Mouse (Mus musculus) heart, embryonic 11.5 days (tissue): ENCODE measurements around the gene Tifab. TPM values are rescaled to one million over a fixed set of nuclear protein-coding genes. Genes with fewer than 3 reads are reported as not detected.

Source experiments
- ATAC-seq: fragments of 200-750 bp; cut with Nextera tagmentation; replicated peaks from 2 replicates; pipeline ENCODE4 v1.8.0; 2017; ENCODE audit warnings: moderate library complexity; ENCODE audit not compliant: insufficient number of reproducible peaks, low FRiP score, low TSS enrichment
- H3K27ac ChIP-seq: fragments of 300-500 bp; sonication (generic); 2 replicates; pipeline ENCODE4 v1.5.1; 2014; ENCODE audit warnings: mild to moderate bottlenecking, low read depth, low read length
- H3K27me3 ChIP-seq: fragments of 300-500 bp; sonication (generic); 2 replicates; pipeline ENCODE4 v1.6.1; 2014; ENCODE audit warnings: mild to moderate bottlenecking, low read length, mixed read lengths; ENCODE audit not compliant: control insufficient read depth, insufficient read depth
- H3K36me3 ChIP-seq: fragments of 300-500 bp; sonication (generic); 2 replicates; pipeline ENCODE4 v1.6.1; 2014; ENCODE audit warnings: mild to moderate bottlenecking, low read length, moderate library complexity, mixed read lengths; ENCODE audit not compliant: control insufficient read depth, insufficient read depth
- H3K4me1 ChIP-seq: fragments of 300-500 bp; sonication (generic); 2 replicates; pipeline ENCODE4 v1.6.1; 2014; ENCODE audit warnings: low read length; ENCODE audit not compliant: control insufficient read depth, insufficient read depth
- H3K4me2 ChIP-seq: fragments of 300-500 bp; sonication (generic); 2 replicates; pipeline ENCODE4 v1.6.1; 2014; ENCODE audit warnings: mild to moderate bottlenecking, moderate library complexity
- H3K4me3 ChIP-seq: fragments of 300-500 bp; sonication (generic); 2 replicates; pipeline ENCODE4 v1.5.1; 2014; ENCODE audit warnings: low read depth, low read length
- H3K9ac ChIP-seq: fragments of 300-500 bp; sonication (generic); 2 replicates; pipeline ENCODE4 v1.6.1; 2014; ENCODE audit warnings: mild to moderate bottlenecking, low read depth, low read length, moderate library complexity
- H3K9me3 ChIP-seq: fragments of 300-500 bp; sonication (generic); replicated peaks from 2 replicates; pipeline ENCODE4 v1.6.1; 2016; ENCODE audit warnings: low read length; ENCODE audit not compliant: control insufficient read depth
- WGBS: fragments of 180-500 bp; shearing (Covaris S2); extraction: QIAGEN DNeasy Blood & Tissue Kit; methylation state at CpG from one replicate; pipeline ENCODE4 v1.1.7; 2014; ENCODE audit not compliant: insufficient replicate concordance; 5-methylcytosine and 5-hydroxymethylcytosine counted together
- polyA plus RNA-seq: library from polyadenylated mRNA; unstranded; fragments of >200 nt; fragmentation: Nextera tagmentation; extraction: Ambion mirVana; gene quantifications from 2 replicates; pipeline ENCODE4 v1.2.1, GENCODE M21; 2014

Tifab gene
- 0.33 and 0.55 TPM in 2 replicates for polyA plus RNA-seq

- Histone ChIP-seq H3K27me3 (0 out of 2 replicates have a peak, but pooled peaks cover 2% of the 10 kb centered on the region), H3K9ac (no peak within 1 kb of the TSS), H3K36me3 (no peaks in the 10 kb centered on the region), H3K4me2 (no peak within 1 kb of the TSS), H3K9me3 (peaks cover 3% of the 10 kb centered on the region; the same call in 1 of the 2 replicates), H3K27ac (no peak within 1 kb of the TSS), H3K4me3 (no peak within 1 kb of the TSS), H3K4me1 (no peaks in the 10 kb centered on the region)
- no peak for ATAC-seq
- WGBS = 83% methylated on average over 16 of the region's 16 CpGs
Observed at GRCm38 (mm10) chr13:56178416-56179035, at the start of gene Tifab. TSS of gene Tifab (minus strand) at chr13:56178885.

- Histone ChIP-seq H3K4me1 (peaks cover 8% of the 10 kb centered on the region; the same call in 1 of the 2 replicates), H3K27me3 (peaks cover 91% of the 10 kb centered on the region), H3K9ac (no peak overlapping the region), H3K27ac (no peak overlapping the region), H3K4me3 (no peak overlapping the region), H3K9me3 (no peaks in the 10 kb centered on the region), H3K4me2 (no peak overlapping the region), H3K36me3 (no peaks in the 10 kb centered on the region)
- ATAC-seq = no peak
- WGBS = 34% methylated on average over 10 of the region's 10 CpGs
Observed at GRCm38 (mm10) chr13:56226175-56226954, 47.7 kb upstream of the Tifab start.

- Histone ChIP-seq H3K9me3 (no peaks in the 10 kb centered on the region), H3K4me2 (no peak overlapping the region), H3K27ac (no peak overlapping the region), H3K36me3 (no peaks in the 10 kb centered on the region), H3K4me1 (peaks cover 12% of the 10 kb centered on the region; the same call in 1 of the 2 replicates), H3K27me3 (peaks cover 91% of the 10 kb centered on the region), H3K4me3 (no peak overlapping the region), H3K9ac (no peak overlapping the region)
- no peak for ATAC-seq
- 3% methylated on average over 21 of the region's 21 CpGs for WGBS
Observed at GRCm38 (mm10) chr13:56223625-56224024, 44.9 kb upstream of the Tifab start.

GRCm38 (mm10) chr13:56222849-56223246 lies 44.2 kb upstream of the Tifab start:
- no peak overlapping the region for H3K9ac ChIP-seq
- H3K9me3 ChIP-seq = no peaks in the 10 kb centered on the region
- no peaks in the 10 kb centered on the region for H3K36me3 ChIP-seq
- ATAC-seq = no peak
- no peak overlapping the region for H3K27ac ChIP-seq
- 9% methylated on average over 4 of the region's 4 CpGs for WGBS
- H3K4me1 ChIP-seq = peaks cover 12% of the 10 kb centered on the region; the same call in 1 of the 2 replicates
- H3K4me2 ChIP-seq = no peak overlapping the region; the same call in 1 of the 2 replicates
- peaks cover 88% of the 10 kb centered on the region for H3K27me3 ChIP-seq
- peak overlapping the region; percentile 35; the same call in 1 of the 2 replicates for H3K4me3 ChIP-seq

- H3K4me2 ChIP-seq = peak overlapping the region; percentile 77
- H3K4me3 ChIP-seq = peak overlapping the region; percentile 35
- no peak overlapping the region for H3K27ac ChIP-seq
- H3K9ac ChIP-seq = 0 out of 2 replicates have a peak overlapping the region, but pooled peaks have one; percentile 28
- WGBS = under 1% methylated on average over 50 of the region's 50 CpGs
- no peak for ATAC-seq
- H3K4me1 ChIP-seq = peaks cover 12% of the 10 kb centered on the region; the same call in 1 of the 2 replicates
- no peaks in the 10 kb centered on the region for H3K36me3 ChIP-seq
- no peaks in the 10 kb centered on the region for H3K9me3 ChIP-seq
- peaks cover 82% of the 10 kb centered on the region for H3K27me3 ChIP-seq
Observed at GRCm38 (mm10) chr13:56221995-56222848, 43.5 kb upstream of the Tifab start.

- peaks cover 78% of the 10 kb centered on the region for H3K27me3 ChIP-seq
- H3K9me3 ChIP-seq = no peaks in the 10 kb centered on the region
- under 1% methylated on average over 45 of the region's 46 CpGs for WGBS
- H3K4me2 ChIP-seq = peak overlapping the region; percentile 77
- peaks cover 12% of the 10 kb centered on the region; the same call in 1 of the 2 replicates for H3K4me1 ChIP-seq
- peak overlapping the region; percentile 31; the same call in 1 of the 2 replicates for H3K9ac ChIP-seq
- ATAC-seq = 0 out of 2 replicates have a peak, but pooled peaks have one; percentile 26
- H3K27ac ChIP-seq = no peak overlapping the region
- peak overlapping the region; percentile 35 for H3K4me3 ChIP-seq
- no peaks in the 10 kb centered on the region for H3K36me3 ChIP-seq
Observed at GRCm38 (mm10) chr13:56221129-56221910, 42.6 kb upstream of the Tifab start.

- peaks cover 12% of the 10 kb centered on the region; the same call in 1 of the 2 replicates for H3K4me1 ChIP-seq
- no peak overlapping the region for H3K9ac ChIP-seq
- WGBS = 61% methylated on average over 9 of the region's 9 CpGs
- no peaks in the 10 kb centered on the region for H3K36me3 ChIP-seq
- ATAC-seq = no peak
- peaks cover 72% of the 10 kb centered on the region for H3K27me3 ChIP-seq
- H3K4me2 ChIP-seq = no peak overlapping the region
- H3K27ac ChIP-seq = no peak overlapping the region
- no peak overlapping the region for H3K4me3 ChIP-seq
- no peaks in the 10 kb centered on the region for H3K9me3 ChIP-seq
Observed at GRCm38 (mm10) chr13:56219254-56219653, 40.6 kb upstream of the Tifab start.
